Comparison of ENCODE assay signal across 8 mouse cellular contexts in the genomic region with DNA sequence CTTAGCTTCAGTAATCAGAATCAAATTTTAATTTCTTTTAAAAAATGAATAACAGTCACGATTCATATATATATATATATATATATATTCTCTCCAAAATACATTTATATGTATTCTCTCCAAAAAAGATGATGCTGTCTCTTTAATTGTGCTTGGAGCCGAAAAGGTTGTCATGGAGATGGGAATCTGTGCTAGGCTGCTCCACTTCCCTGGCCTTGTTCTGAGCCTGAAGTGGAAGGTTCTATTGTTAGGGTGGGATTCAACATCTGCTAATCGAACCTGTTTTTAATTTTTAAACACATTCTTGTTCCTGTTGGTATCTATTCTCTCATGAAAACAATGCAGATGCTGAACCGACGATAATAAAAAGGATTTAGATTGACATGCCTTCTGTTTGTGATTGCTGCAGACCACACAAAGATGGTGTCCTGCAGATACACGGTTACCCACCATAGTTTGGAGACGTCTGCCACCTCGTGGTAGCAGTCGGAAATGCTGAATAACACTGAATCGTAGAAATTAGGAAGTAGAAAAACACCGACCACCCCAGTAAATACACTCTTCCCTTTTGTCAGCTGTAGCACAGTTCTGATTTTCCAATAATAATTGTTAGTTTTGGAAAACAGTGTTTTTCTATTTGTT.
DNase-seq lines count a peak whose midpoint lies in the region; ATAC-seq and TF ChIP-seq lines count a peak whose summit lies in the region.

No protein-coding gene starts in this region.

- peak; percentile 91 for ATAC-seq in midbrain, embryonic 13.5 days

- no peaks in the 10 kb centered on the region for H3K9me3 ChIP-seq in midbrain, embryonic 13.5 days

- no peak for TF ChIP-seq POLR2A in small intestine, adult 2 months (IDR thresholded peaks at IDR 0.05; ENCODE audit: low read depth, low read length)

- WGBS in midbrain, embryonic 13.5 days = 14% methylated on average over 11 of the region's 11 CpGs
- 19% methylated on average over 11 of the region's 11 CpGs for WGBS in small intestine, adult 2 months

- intact Hi-C loops in left cerebral cortex, postnatal 25 days (cut with DNase I) = loop anchor here (1.0 to 2.0 kb wide), 3 partner anchors 285 to 534 kb away; no protein-coding TSS in a partner anchor

- TF ChIP-seq CTCF in small intestine, adult 2 months (IDR thresholded peaks at IDR 0.05; ENCODE audit: extremely low read depth, insufficient read length, insufficient replicate concordance, low read depth, low read length) = peak; percentile 35; the same call in 1 of the 2 replicates

- H3K9ac ChIP-seq in midbrain, embryonic 13.5 days (replicated peaks) = no peak overlapping the region

- H3K27me3 ChIP-seq in midbrain, embryonic 13.5 days = no peaks in the 10 kb centered on the region
- no peaks in the 10 kb centered on the region for H3K27me3 ChIP-seq in small intestine, adult 2 months (ENCODE audit: control insufficient read depth, insufficient read depth, low read length)

- H3K4me2 ChIP-seq in midbrain, embryonic 13.5 days (replicated peaks) = no peak overlapping the region

- H3K4me3 ChIP-seq in midbrain, embryonic 13.5 days (replicated peaks) = no peak overlapping the region
- no peak overlapping the region for H3K4me3 ChIP-seq in small intestine, adult 2 months (ENCODE audit: low read depth, low read length)

- no peak overlapping the region for H3K27ac ChIP-seq in midbrain, embryonic 13.5 days
- no peak overlapping the region for H3K27ac ChIP-seq in small intestine, adult 2 months (ENCODE audit: insufficient read depth, low read depth, low read length)

- DNase-seq in urinary bladder, adult 2 months (ENCODE audit: low spot score) = peak; percentile 22
- no peak for DNase-seq in urinary bladder, postnatal 10 days (ENCODE audit: low spot score)
- DNase-seq in embryo, embryonic 11 days = peak; percentile 86
- DNase-seq in gastrocnemius, postnatal 25 days = peak; percentile 11
- DNase-seq in kidney, adult 18-20 months = peak; percentile 64
- DNase-seq in left cerebral cortex, postnatal 25 days (ENCODE audit: low spot score in 2 of 2) = peak; percentile 81 to 82

- no peaks in the 10 kb centered on the region for H3K36me3 ChIP-seq in midbrain, embryonic 13.5 days
- H3K36me3 ChIP-seq in small intestine, adult 2 months (ENCODE audit: control insufficient read depth, insufficient read depth, low read length) = no peaks in the 10 kb centered on the region

- no peaks in the 10 kb centered on the region for H3K4me1 ChIP-seq in midbrain, embryonic 13.5 days (replicated peaks)
- H3K4me1 ChIP-seq in small intestine, adult 2 months (ENCODE audit: control insufficient read depth, insufficient read depth, insufficient read length, low read length) = no peaks in the 10 kb centered on the region
